Mouse (Mus musculus): ENCODE measurements at regions not wholly inside any gene's neighbourhood (a gene's known extent, or its start where the extent isn't known, plus 50 kb on each side); places are given as distances from the start of the nearest gene placed in this dataset.

DNA sequence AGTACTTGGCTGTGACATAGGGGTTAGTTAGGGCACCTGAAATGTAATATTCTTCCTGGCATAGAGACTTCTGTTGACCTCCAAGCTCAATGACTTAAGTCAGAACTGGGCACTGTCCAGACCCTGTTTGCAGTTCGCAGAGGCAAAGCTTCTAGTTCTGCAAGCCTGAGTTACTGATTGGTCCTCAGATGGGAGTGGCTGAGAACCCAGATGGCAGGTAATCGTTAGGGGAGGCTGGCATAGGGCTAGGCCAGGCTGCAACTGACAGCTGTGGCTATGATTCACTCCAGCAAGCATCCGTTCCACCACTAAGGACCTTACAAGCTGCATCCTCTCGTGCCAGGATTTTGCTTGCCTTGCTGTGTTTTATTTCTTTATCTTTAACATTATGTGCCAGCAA, 139.3 kb upstream of the Klf12 start:
- TF ChIP-seq CTCF (IDR thresholded peaks at IDR 0.05; ENCODE audit: borderline replicate concordance, control insufficient read depth, extremely low read depth, insufficient read depth, low read length, poor library complexity), result no peak
- no peak for TF ChIP-seq POLR2A (IDR thresholded peaks at IDR 0.05; ENCODE audit: control insufficient read depth, extremely low read depth, insufficient read depth, low read length, poor library complexity)
